Mouse (Mus musculus) embryonic facial prominence, embryonic 11.5 days (tissue): ENCODE data around the gene Nog. TPM values are rescaled to one million over a fixed set of nuclear protein-coding genes. Genes with fewer than 3 reads are reported as not detected.

Experiments
- ATAC-seq: fragments of 200-750 bp; cut with Nextera tagmentation; replicated peaks from 2 replicates; pipeline ENCODE4 v1.8.0; 2017; ENCODE audit warnings: low read depth; ENCODE audit not compliant: insufficient number of reproducible peaks, low FRiP score, low TSS enrichment
- DNase-seq: peaks from one replicate; pipeline ENCODE4 v3.0.0-alpha.2; 2015; ENCODE audit warnings: low spot score
- H3K27ac ChIP-seq: fragments of 300-500 bp; sonication (generic); replicated peaks from 2 replicates; pipeline ENCODE4 v1.5.1; 2014; ENCODE audit warnings: mild to moderate bottlenecking, low read depth, low read length, control low read depth
- H3K27me3 ChIP-seq: fragments of 300-500 bp; sonication (generic); 2 replicates; pipeline ENCODE4 v1.6.1; 2014; ENCODE audit warnings: mild to moderate bottlenecking, low read length, moderate library complexity, mixed read lengths; ENCODE audit not compliant: control insufficient read depth, insufficient read depth
- H3K36me3 ChIP-seq: fragments of 300-500 bp; sonication (generic); replicated peaks from 2 replicates; pipeline ENCODE4 v1.6.1; 2014; ENCODE audit warnings: low read depth, mild to moderate bottlenecking, low read length, moderate library complexity, mixed read lengths; ENCODE audit not compliant: control insufficient read depth, insufficient read depth
- H3K4me1 ChIP-seq: fragments of 300-500 bp; sonication (generic); 2 replicates; pipeline ENCODE4 v1.6.1; 2014; ENCODE audit warnings: low read length, mixed read lengths; ENCODE audit not compliant: control insufficient read depth, insufficient read depth
- H3K4me2 ChIP-seq: fragments of 300-500 bp; sonication (generic); 2 replicates; pipeline ENCODE4 v1.6.1; 2014; ENCODE audit warnings: low read depth, mild to moderate bottlenecking, control low read depth, low read length, moderate library complexity
- H3K4me3 ChIP-seq: fragments of 300-500 bp; sonication (generic); 2 replicates; pipeline ENCODE4 v1.5.1; 2014; ENCODE audit warnings: low read depth, low read length, control low read depth
- H3K9ac ChIP-seq: fragments of 300-500 bp; sonication (generic); replicated peaks from 2 replicates; pipeline ENCODE4 v1.6.1; 2014; ENCODE audit warnings: mild to moderate bottlenecking, control low read depth, low read length
- H3K9me3 ChIP-seq: fragments of 300-500 bp; sonication (generic); replicated peaks from 2 replicates; pipeline ENCODE4 v1.6.1; 2016; ENCODE audit warnings: mild to moderate bottlenecking, low read length, inconsistent platforms, mixed read lengths; ENCODE audit not compliant: control insufficient read depth
- WGBS: fragments of 180-500 bp; shearing (Covaris S2); extraction: QIAGEN DNeasy Blood & Tissue Kit; methylation state at CpG from one replicate; pipeline ENCODE4 v1.1.7; 2014; 5-methylcytosine and 5-hydroxymethylcytosine counted together
- polyA plus RNA-seq: library from polyadenylated mRNA; unstranded; fragments of >200 nt; fragmentation: Nextera tagmentation; extraction: Ambion mirVana; gene quantifications from 2 replicates; pipeline ENCODE4 v1.2.1, GENCODE M21; 2014

Gene Nog
- polyA plus RNA-seq: 3.0 and 3.4 TPM in 2 replicates

DNA sequence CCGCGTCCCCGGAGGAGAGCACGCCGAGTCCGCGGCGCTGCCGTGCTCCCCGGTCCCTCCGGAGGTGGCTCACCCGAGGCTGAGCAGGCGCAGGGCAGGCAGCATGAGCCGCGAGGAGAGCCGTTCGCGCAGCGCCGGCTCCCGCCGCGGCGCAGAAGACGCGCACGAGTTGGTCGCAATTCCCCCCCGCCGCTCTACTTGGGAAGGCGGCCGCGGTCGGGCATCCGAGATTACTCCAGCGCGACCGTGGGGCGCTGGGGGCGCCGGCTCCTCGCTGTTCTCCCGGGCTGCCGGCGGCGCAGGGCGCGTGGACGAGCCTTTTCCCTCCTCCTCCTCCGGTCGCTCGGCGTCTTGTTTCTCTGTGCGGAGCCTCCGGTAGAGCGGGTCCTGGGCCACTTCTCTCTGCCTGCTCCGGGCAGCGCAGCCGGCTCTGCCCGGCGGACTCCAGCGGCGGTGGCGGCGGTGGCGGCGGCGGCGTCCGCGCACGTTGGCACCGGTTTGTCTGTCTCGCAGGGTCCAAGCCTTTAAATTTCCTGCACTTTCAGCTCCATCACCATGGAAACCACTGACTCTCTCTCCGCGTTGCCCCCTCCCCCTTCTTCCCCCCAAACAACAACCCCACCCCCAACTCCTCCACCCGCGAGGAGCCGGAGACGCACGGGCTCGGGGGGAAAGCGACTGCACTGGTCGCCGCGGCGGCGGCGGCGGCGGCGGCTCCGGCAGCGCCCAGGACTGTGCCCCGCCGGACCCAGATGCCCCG lies at the start of gene Nog:
Nog (minus strand) TSS at position 277 of the 760 bp plus-strand sequence.
- H3K4me1 ChIP-seq: no peaks in the 10 kb centered on the region; the same call in 1 of the 2 replicates
- ATAC-seq (0 out of 2 replicates have a peak, but pooled peaks have one; percentile 29), DNase-seq (peak; percentile 77)
- WGBS: under 1% methylated on average over 67 of the region's 97 CpGs
- peak within 1 kb of the TSS; percentile 71 for H3K9ac ChIP-seq
- H3K4me3 ChIP-seq: peak within 1 kb of the TSS; percentile 63
- H3K36me3 ChIP-seq: no peaks in the 10 kb centered on the region
- H3K27ac ChIP-seq: peak within 1 kb of the TSS; percentile 52
- peaks cover 8% of the 10 kb centered on the region for H3K27me3 ChIP-seq
- peak within 1 kb of the TSS; percentile 96 for H3K4me2 ChIP-seq
- 0 out of 2 replicates have a peak, but pooled peaks cover 3% of the 10 kb centered on the region for H3K9me3 ChIP-seq

DNA sequence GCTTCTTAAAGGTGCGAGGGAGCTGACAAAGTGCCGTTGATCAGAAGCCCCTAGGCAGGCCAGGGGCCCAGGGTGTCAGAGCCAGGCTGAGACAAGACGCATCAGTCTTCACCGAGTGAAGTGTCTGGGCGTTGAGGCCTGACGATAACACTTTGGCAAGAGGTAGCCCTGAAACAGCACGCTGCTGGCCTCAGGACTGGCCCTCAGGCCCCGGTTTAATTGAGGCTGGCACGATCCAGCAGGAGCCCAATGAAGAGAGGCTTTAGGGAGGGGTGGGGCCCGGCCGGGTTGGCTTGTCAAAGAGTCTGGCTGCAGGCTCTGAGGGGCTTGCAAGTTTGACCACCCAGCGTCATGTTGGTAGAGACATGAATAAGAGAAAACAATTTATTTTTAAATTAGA lies 38.1 kb upstream of the Nog start:
- Histone ChIP-seq H3K27me3 (no peaks in the 10 kb centered on the region), H3K27ac (no peak overlapping the region)

DNA sequence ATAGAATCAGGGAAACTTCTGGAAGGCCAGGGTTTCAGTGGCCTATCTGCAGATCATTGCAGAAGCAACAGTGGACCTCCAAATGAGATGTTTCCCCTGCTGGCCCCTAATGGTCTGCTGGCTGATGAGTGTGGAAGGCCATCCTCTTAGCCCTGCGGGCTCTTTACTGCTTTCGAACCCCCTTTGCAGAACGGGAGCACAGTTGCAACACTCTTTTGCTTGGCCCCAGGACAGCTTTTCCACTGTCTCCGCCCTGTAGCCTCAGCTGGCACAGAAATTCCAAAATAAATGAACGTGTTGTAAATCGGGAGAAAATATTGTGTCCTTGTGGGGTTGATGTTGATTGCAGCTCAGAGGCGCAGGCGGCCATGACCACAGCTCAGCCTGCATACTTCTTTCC lies 37.7 kb upstream of the Nog start:
- DNase-seq (no peak), ATAC-seq (no peak)
- H3K4me2 ChIP-seq: no peak overlapping the region
- H3K4me3 ChIP-seq: no peak overlapping the region
- no peaks in the 10 kb centered on the region for H3K9me3 ChIP-seq
- H3K27me3 ChIP-seq: no peaks in the 10 kb centered on the region
- no peak overlapping the region for H3K9ac ChIP-seq
- no peaks in the 10 kb centered on the region for H3K36me3 ChIP-seq
- no peaks in the 10 kb centered on the region for H3K4me1 ChIP-seq
- WGBS: 80% methylated on average over 8 of the region's 8 CpGs
- H3K27ac ChIP-seq: no peak overlapping the region

More for the DNA sequence above, 38.1 kb upstream of the Nog start:
- Histone ChIP-seq H3K4me3 (no peak overlapping the region), H3K4me2 (no peak overlapping the region), H3K4me1 (no peaks in the 10 kb centered on the region), H3K36me3 (no peaks in the 10 kb centered on the region), H3K9me3 (no peaks in the 10 kb centered on the region), H3K9ac (no peak overlapping the region)
- ATAC-seq (no peak; the same call in 1 of the 2 replicates), DNase-seq (no peak)
- 34% methylated on average over 12 of the region's 12 CpGs for WGBS

DNA sequence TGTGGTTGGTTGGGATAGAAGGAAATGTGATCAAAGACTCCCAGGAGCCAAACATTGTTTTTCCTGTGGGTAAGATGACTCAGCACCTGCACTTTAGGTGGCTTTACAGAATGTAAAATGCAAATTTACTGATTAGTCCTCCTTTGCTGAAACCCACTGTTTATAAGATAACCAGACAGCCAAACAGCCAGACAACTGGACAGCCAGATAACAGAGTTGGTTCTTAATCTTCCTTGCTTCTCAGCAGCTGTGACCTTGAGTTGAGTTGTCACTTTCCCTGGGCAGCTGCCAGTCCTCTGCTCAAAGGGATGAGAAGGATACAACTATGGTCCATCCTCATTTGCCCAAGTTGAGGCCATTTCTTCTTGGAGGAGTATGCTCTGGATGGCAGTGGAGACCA lies 35.8 kb upstream of the Nog start:
- H3K27ac ChIP-seq: no peak overlapping the region
- H3K27me3 ChIP-seq: no peaks in the 10 kb centered on the region
- no peak overlapping the region for H3K4me2 ChIP-seq
- H3K36me3 ChIP-seq: no peaks in the 10 kb centered on the region
- ATAC-seq: no peak
- no peak overlapping the region for H3K4me3 ChIP-seq
- no peak overlapping the region for H3K9ac ChIP-seq
- DNase-seq: no peak
- H3K9me3 ChIP-seq: no peaks in the 10 kb centered on the region
- H3K4me1 ChIP-seq: no peaks in the 10 kb centered on the region

DNA sequence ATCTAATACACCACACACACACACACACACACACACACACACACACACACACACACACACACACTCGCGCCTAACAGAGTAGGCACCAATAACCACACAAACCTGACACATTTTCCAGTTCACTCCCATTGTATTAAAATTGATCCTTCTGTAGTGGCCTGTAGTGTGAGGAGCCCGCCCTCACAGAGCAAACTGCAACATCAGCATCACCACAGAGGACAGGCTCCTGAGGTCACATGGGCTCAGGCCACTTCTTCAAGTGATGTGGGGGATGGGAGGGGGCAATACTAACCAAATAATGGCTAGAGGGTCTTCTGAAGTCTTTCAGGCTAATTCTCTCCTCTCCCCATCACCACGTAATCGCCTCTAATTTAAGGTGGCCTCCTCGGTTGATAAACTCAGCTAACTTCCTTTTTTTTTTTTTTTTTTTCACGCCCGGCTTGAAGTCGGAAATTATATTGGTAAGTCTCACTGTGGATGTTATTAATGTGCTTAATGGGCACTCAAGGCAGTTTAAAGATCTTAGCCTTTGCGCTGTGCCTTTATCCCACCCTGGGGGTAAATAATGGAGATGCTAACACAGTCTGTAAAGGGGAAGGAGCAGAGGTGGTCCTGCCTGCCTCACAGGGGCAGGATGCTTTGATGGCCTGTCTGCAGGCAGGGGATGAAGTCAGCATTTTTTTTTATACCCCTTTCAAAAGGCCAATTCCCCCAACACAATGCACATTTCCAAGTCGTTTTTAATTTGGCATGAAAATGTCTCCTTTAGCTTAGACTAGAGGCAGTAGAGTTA lies 25.2 kb upstream of the Nog start:
- Histone ChIP-seq H3K27me3 (no peaks in the 10 kb centered on the region), H3K4me3 (no peak overlapping the region), H3K4me2 (no peak overlapping the region), H3K9ac (no peak overlapping the region), H3K27ac (no peak overlapping the region), H3K36me3 (no peaks in the 10 kb centered on the region), H3K9me3 (no peaks in the 10 kb centered on the region), H3K4me1 (peaks cover 2% of the 10 kb centered on the region)
- ATAC-seq (0 out of 2 replicates have a peak, but pooled peaks have one; percentile 39), DNase-seq (peak; percentile 63)
- WGBS: 35% methylated on average over 11 of the region's 11 CpGs

DNA sequence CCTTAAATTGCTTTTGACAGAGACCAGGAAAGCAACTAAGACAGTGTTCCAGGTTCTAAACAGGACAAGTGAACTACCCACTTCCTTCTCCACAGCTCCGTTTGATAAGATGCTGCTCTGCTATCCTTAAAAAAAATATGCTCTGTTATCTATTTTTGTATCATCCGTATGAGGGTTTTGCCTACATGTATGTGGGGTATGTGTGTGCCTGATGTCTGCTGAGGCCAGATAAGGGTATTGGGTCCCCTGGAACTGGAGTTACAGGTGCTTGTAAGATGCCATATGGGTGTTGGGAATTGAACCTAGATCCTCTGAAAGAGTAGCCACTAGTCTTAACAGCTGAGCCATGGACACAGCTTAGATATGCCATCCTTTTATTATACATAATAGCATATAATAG lies 19.6 kb upstream of the Nog start:
- no peaks in the 10 kb centered on the region for H3K27me3 ChIP-seq
- DNase-seq: no peak
- no peak overlapping the region for H3K9ac ChIP-seq
- no peaks in the 10 kb centered on the region for H3K4me1 ChIP-seq
- H3K27ac ChIP-seq: no peak overlapping the region
- no peak for ATAC-seq
- no peak overlapping the region for H3K4me3 ChIP-seq
- no peak overlapping the region for H3K4me2 ChIP-seq
- no peaks in the 10 kb centered on the region for H3K36me3 ChIP-seq
- WGBS: 83% methylated on average over 2 of the region's 2 CpGs
- H3K9me3 ChIP-seq: no peaks in the 10 kb centered on the region

DNA sequence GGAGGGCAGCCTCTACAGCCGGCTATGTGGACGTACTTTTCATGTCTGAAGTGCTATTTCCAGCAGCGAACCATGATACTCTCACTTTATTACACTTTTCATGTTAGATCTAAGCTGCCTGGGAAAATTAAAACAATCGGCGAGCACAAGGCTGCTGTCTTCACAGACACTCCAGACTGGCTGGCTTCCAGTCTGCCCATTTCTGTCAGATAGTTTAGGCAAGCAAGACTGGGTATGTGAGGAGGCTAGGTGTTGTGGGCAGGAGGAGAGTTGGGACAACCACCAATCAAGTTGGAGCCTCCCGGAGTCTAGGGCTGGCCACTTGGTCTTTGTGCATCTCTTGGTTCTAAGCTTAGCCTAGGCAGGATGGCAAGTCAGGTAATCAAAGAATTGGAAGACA lies 17.5 kb upstream of the Nog start:
- DNase-seq: no peak
- H3K27me3 ChIP-seq: no peaks in the 10 kb centered on the region
- no peak overlapping the region for H3K4me3 ChIP-seq
- H3K9ac ChIP-seq: no peak overlapping the region
- WGBS: 72% methylated on average over 6 of the region's 6 CpGs
- H3K4me1 ChIP-seq: no peaks in the 10 kb centered on the region
- H3K4me2 ChIP-seq: no peak overlapping the region
- ATAC-seq: no peak
- no peaks in the 10 kb centered on the region for H3K36me3 ChIP-seq
- no peak overlapping the region for H3K27ac ChIP-seq
- no peaks in the 10 kb centered on the region for H3K9me3 ChIP-seq

DNA sequence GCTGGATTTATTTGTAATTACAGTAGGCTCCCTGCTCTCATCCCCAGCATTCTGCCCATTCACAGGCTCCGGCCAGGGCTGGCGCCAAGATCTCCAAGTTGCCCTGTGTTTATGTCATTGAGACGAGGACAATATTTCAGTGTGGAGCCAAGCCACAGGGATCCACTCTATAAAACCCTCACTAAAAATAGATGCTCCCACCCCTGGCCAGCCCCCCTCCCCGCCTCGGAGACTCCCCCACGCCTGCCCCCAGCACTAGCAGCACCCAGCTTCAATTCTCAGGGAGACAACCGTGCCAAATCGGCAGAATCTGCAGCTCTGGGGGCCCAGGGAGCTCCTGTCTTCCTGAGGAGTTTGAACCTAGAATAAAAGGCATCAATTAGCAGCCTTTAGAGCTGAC lies 16.2 kb upstream of the Nog start:
- H3K27ac ChIP-seq: no peak overlapping the region
- H3K9ac ChIP-seq: no peak overlapping the region
- H3K4me2 ChIP-seq: no peak overlapping the region
- no peaks in the 10 kb centered on the region for H3K9me3 ChIP-seq
- 23% methylated on average over 8 of the region's 8 CpGs for WGBS
- no peaks in the 10 kb centered on the region; the same call in 1 of the 2 replicates for H3K4me1 ChIP-seq
- no peaks in the 10 kb centered on the region for H3K36me3 ChIP-seq
- H3K27me3 ChIP-seq: no peaks in the 10 kb centered on the region
- H3K4me3 ChIP-seq: no peak overlapping the region
- ATAC-seq (no peak; the same call in 1 of the 2 replicates), DNase-seq (no peak)
